ENCODE assay signal across 16 mouse cellular contexts in the genomic region with DNA sequence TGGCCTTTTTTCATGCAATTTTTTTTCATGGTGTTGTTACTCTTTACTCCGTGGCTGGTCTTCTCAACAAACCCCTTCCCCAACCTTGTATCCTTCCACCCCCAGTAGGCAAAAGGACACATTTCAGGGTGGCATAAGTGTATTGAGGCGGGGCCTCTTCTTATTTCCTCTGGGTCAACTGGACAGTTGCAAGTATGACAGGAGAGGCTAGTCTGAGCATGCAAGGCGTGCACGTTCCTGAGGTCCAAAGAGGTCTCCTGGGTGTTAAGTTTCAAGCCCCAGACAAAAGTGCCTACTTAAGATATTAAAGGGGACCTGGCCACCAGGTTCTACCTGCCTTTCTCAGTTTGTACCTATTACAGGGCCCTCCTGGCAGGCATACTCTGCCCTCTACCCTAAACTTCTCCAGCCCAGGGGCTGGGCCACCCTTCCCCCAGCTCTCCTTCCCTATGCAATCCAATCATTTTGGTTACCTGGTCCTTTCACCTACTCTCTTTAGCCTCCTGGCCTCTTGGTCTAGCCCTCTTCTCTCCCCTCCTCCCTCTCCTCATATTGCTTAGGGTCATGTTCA. TPM values are rescaled to one million over a fixed set of nuclear protein-coding genes. Genes with fewer than 3 reads are reported as not detected.
DNase-seq lines count a peak whose midpoint lies in the region; ATAC-seq and TF ChIP-seq lines count a peak whose summit lies in the region.
"Had no signal": no experiment of that assay in that cellular context is flagged by ENCODE, and none has a peak within 500 bp of the region (broad histone marks: within the 10 kb centered on the region; RNA-seq: fewer than 3 reads in every experiment).

No protein-coding gene starts in this region.

- peaks cover 29% of the 10 kb centered on the region for H3K4me1 ChIP-seq in midbrain, embryonic 13.5 days (replicated peaks)
- peaks cover 20% of the 10 kb centered on the region for H3K4me1 ChIP-seq in midbrain, embryonic 16.5 days (ENCODE audit: control insufficient read depth, insufficient read depth, low read length)
- H3K4me1 ChIP-seq in midbrain, postnatal 0 days (ENCODE audit: insufficient read depth, low read length), result peaks cover 5% of the 10 kb centered on the region
- H3K4me1 ChIP-seq in heart, embryonic 11.5 days (ENCODE audit: control insufficient read depth, insufficient read depth, low read length), result peaks cover 8% of the 10 kb centered on the region

- H3K9me3 ChIP-seq in midbrain, embryonic 13.5 days, result no peaks in the 10 kb centered on the region
- no peaks in the 10 kb centered on the region for H3K9me3 ChIP-seq in midbrain, embryonic 16.5 days (replicated peaks; ENCODE audit: control insufficient read depth, low read length, poor library complexity, severe bottlenecking)
- H3K9me3 ChIP-seq in midbrain, postnatal 0 days (ENCODE audit: low read length), result no peaks in the 10 kb centered on the region
- no peaks in the 10 kb centered on the region for H3K9me3 ChIP-seq in heart, embryonic 11.5 days (replicated peaks; ENCODE audit: control insufficient read depth, low read length)
- H3K9me3 ChIP-seq: heart, embryonic 13.5 days; neural tube, embryonic 12.5 days had no signal

- 84% methylated on average over 4 of the region's 4 CpGs for WGBS in midbrain, embryonic 13.5 days
- 85% methylated on average over 4 of the region's 4 CpGs for WGBS in midbrain, embryonic 16.5 days
- 85% methylated on average over 4 of the region's 4 CpGs for WGBS in midbrain, postnatal 0 days
- 85% methylated on average over 4 of the region's 4 CpGs for WGBS in heart, embryonic 11.5 days (ENCODE audit: insufficient replicate concordance)

- no peak for TF ChIP-seq CTCF in midbrain, postnatal 0 days (IDR thresholded peaks at IDR 0.05)

- no peak overlapping the region for H3K9ac ChIP-seq in midbrain, embryonic 13.5 days (replicated peaks)
- no peak overlapping the region for H3K9ac ChIP-seq in midbrain, embryonic 16.5 days (ENCODE audit: low read depth, low read length)
- no peak overlapping the region for H3K9ac ChIP-seq in midbrain, postnatal 0 days (replicated peaks; ENCODE audit: low read length, poor library complexity, severe bottlenecking)
- H3K9ac ChIP-seq in heart, embryonic 11.5 days (ENCODE audit: low read depth, low read length), result no peak overlapping the region

- ATAC-seq in cerebellum, adult (ENCODE audit: insufficient number of reproducible peaks, low FRiP score, low TSS enrichment), result no peak
- no peak for ATAC-seq in midbrain, embryonic 13.5 days
- ATAC-seq in midbrain, embryonic 16.5 days, result no peak
- ATAC-seq in midbrain, postnatal 0 days (ENCODE audit: low FRiP score), result no peak
- no peak for ATAC-seq in heart, embryonic 11.5 days (replicated peaks; ENCODE audit: insufficient number of reproducible peaks, low FRiP score, low TSS enrichment)

- no peak overlapping the region for H3K4me3 ChIP-seq in midbrain, embryonic 13.5 days (replicated peaks)
- no peak overlapping the region for H3K4me3 ChIP-seq in midbrain, embryonic 16.5 days (ENCODE audit: low read depth, low read length)
- H3K4me3 ChIP-seq in midbrain, postnatal 0 days (ENCODE audit: low read depth, low read length), result no peak overlapping the region
- H3K4me3 ChIP-seq in heart, embryonic 11.5 days (ENCODE audit: low read depth, low read length), result no peak overlapping the region

- no peaks in the 10 kb centered on the region for H3K36me3 ChIP-seq in midbrain, embryonic 13.5 days
- no peaks in the 10 kb centered on the region for H3K36me3 ChIP-seq in midbrain, embryonic 16.5 days (ENCODE audit: control insufficient read depth, insufficient read depth, low read length)
- no peaks in the 10 kb centered on the region for H3K36me3 ChIP-seq in midbrain, postnatal 0 days (ENCODE audit: insufficient read depth, low read length)
- H3K36me3 ChIP-seq in heart, embryonic 11.5 days (ENCODE audit: control insufficient read depth, insufficient read depth, low read length), result no peaks in the 10 kb centered on the region
- H3K36me3 ChIP-seq: heart, embryonic 13.5 days; neural tube, embryonic 12.5 days had no signal

- DNase-seq in cerebellum, postnatal 10 days, result peak; percentile 4 to 13
- DNase-seq in kidney, adult 9 months, result peak; percentile 7
- DNase-seq in kidney, postnatal 36 days, result no peak
- no peak for DNase-seq in midbrain, postnatal 0 days (ENCODE audit: low spot score)
- DNase-seq: gastrocnemius, postnatal 14 days; left cerebral cortex, postnatal 4 days had no signal

- H3K27me3 ChIP-seq in midbrain, embryonic 13.5 days, result no peaks in the 10 kb centered on the region
- H3K27me3 ChIP-seq in midbrain, embryonic 16.5 days (ENCODE audit: control insufficient read depth, insufficient read depth, low read depth, low read length), result no peaks in the 10 kb centered on the region
- H3K27me3 ChIP-seq in midbrain, postnatal 0 days (ENCODE audit: insufficient read depth, low read length), result no peaks in the 10 kb centered on the region
- no peaks in the 10 kb centered on the region for H3K27me3 ChIP-seq in heart, embryonic 11.5 days (ENCODE audit: control insufficient read depth, insufficient read depth, low read length)
- H3K27me3 ChIP-seq: heart, embryonic 13.5 days; neural tube, embryonic 12.5 days had no signal

- no peak overlapping the region for H3K4me2 ChIP-seq in midbrain, embryonic 13.5 days (replicated peaks)
- H3K4me2 ChIP-seq in midbrain, embryonic 16.5 days (ENCODE audit: low read length), result no peak overlapping the region
- no peak overlapping the region for H3K4me2 ChIP-seq in midbrain, postnatal 0 days (ENCODE audit: low read depth, low read length, poor library complexity, severe bottlenecking)
- no peak overlapping the region for H3K4me2 ChIP-seq in heart, embryonic 11.5 days

- 0 out of 2 replicates have a peak overlapping the region, but pooled peaks have one; percentile 88 for H3K27ac ChIP-seq in midbrain, embryonic 13.5 days
- no peak overlapping the region for H3K27ac ChIP-seq in midbrain, embryonic 16.5 days (ENCODE audit: low read length)
- peak overlapping the region; percentile 79; the same call in 1 of the 2 replicates for H3K27ac ChIP-seq in midbrain, postnatal 0 days (ENCODE audit: low read depth, low read length)
- H3K27ac ChIP-seq in heart, embryonic 11.5 days (ENCODE audit: low read depth, low read length), result no peak overlapping the region

RNA-seq across cellular contexts. Expression of gene Zfp667, which starts 1.9 kb away (rescaled TPM):
- 15.8 and 18.8 TPM in 2 replicates for polyA plus RNA-seq in midbrain, embryonic 13.5 days (2015; fragmentation: Nextera tagmentation; extraction: Ambion mirVana)
- 14.9 and 17.7 TPM in 2 replicates for polyA plus RNA-seq in midbrain, embryonic 16.5 days (2015; fragmentation: Nextera tagmentation; extraction: Ambion mirVana)
- 5.2 and 7.1 TPM in 2 replicates for total RNA-seq in midbrain, postnatal 0 days (2014; rRNA removed)
- 11.0 and 12.4 TPM in 2 replicates for polyA plus RNA-seq in midbrain, postnatal 0 days (2015; fragmentation: Nextera tagmentation; extraction: Ambion mirVana)
- 6.3 and 6.7 TPM in 2 replicates for polyA plus RNA-seq in heart, embryonic 11.5 days (2014; fragmentation: Nextera tagmentation; extraction: Ambion mirVana)

RNA-seq across cellular contexts. Expression of gene Epp13, which starts 32.0 kb away (rescaled TPM):
- polyA plus RNA-seq in midbrain, embryonic 13.5 days (2015; fragmentation: Nextera tagmentation; extraction: Ambion mirVana), result 0.31 TPM in 1 of 2 replicates, not detected in the other
- polyA plus RNA-seq in midbrain, embryonic 16.5 days (2015; fragmentation: Nextera tagmentation; extraction: Ambion mirVana), result not detected in 2 replicates
- total RNA-seq in midbrain, postnatal 0 days (2014; rRNA removed), result not detected in 2 replicates
- 0.39 TPM in 1 of 2 replicates, not detected in the other for polyA plus RNA-seq in midbrain, postnatal 0 days (2015; fragmentation: Nextera tagmentation; extraction: Ambion mirVana)
- polyA plus RNA-seq in heart, embryonic 11.5 days (2014; fragmentation: Nextera tagmentation; extraction: Ambion mirVana), result not detected in 2 replicates
- total RNA-seq: adrenal gland, adult 18-20 months; gastrocnemius, postnatal 14 days; layer of hippocampus, adult 8-10 months; left cerebral cortex, postnatal 4 days had no signal
- polyA plus RNA-seq: erythroblast, embryonic 14.5 days; heart, embryonic 13.5 days; intestine, embryonic 14.5 days; neural tube, embryonic 12.5 days had no signal

RNA-seq across cellular contexts. Expression of gene Zfp583, which starts 46.6 kb away (rescaled TPM):
- polyA plus RNA-seq in midbrain, embryonic 13.5 days (2015; fragmentation: Nextera tagmentation; extraction: Ambion mirVana), result 11.7 and 12.9 TPM in 2 replicates
- polyA plus RNA-seq in midbrain, embryonic 16.5 days (2015; fragmentation: Nextera tagmentation; extraction: Ambion mirVana), result 16.9 and 17.4 TPM in 2 replicates
- total RNA-seq in midbrain, postnatal 0 days (2014; rRNA removed), result 6.7 and 9.9 TPM in 2 replicates
- polyA plus RNA-seq in midbrain, postnatal 0 days (2015; fragmentation: Nextera tagmentation; extraction: Ambion mirVana), result 15.2 and 16.5 TPM in 2 replicates
- 4.4 and 5.1 TPM in 2 replicates for polyA plus RNA-seq in heart, embryonic 11.5 days (2014; fragmentation: Nextera tagmentation; extraction: Ambion mirVana)

RNA-seq across cellular contexts. Expression of gene Gm3854, which starts 59.0 kb away (rescaled TPM):
- polyA plus RNA-seq in midbrain, embryonic 13.5 days (2015; fragmentation: Nextera tagmentation; extraction: Ambion mirVana), result 7.0 and 7.2 TPM in 2 replicates
- 8.6 TPM in 2 replicates for polyA plus RNA-seq in midbrain, embryonic 16.5 days (2015; fragmentation: Nextera tagmentation; extraction: Ambion mirVana)
- total RNA-seq in midbrain, postnatal 0 days (2014; rRNA removed), result 3.4 and 5.0 TPM in 2 replicates
- 4.5 and 5.6 TPM in 2 replicates for polyA plus RNA-seq in midbrain, postnatal 0 days (2015; fragmentation: Nextera tagmentation; extraction: Ambion mirVana)
- 1.1 and 2.4 TPM in 2 replicates for polyA plus RNA-seq in heart, embryonic 11.5 days (2014; fragmentation: Nextera tagmentation; extraction: Ambion mirVana)
- polyA plus RNA-seq: erythroblast, embryonic 14.5 days had no signal

Comparison
In these comparisons a context has a peak if more than half of its experiments do, and no peak if none do; other contexts are left out.
1. DNase-seq: peak in cerebellum, postnatal 10 days (2 of 2) and kidney, adult 9 months (single experiment); none in kidney, postnatal 36 days (0 of 2) and midbrain, postnatal 0 days (single experiment).
2. H3K27ac ChIP-seq: peak in midbrain, embryonic 13.5 days (single experiment) and midbrain, postnatal 0 days (single experiment); none in midbrain, embryonic 16.5 days (single experiment) and heart, embryonic 11.5 days (single experiment).